Mouse (Mus musculus) stomach, postnatal 0 days (tissue): ENCODE measurements around the gene Speer4d. TPM values are rescaled to one million over a fixed set of nuclear protein-coding genes. Genes with fewer than 3 reads are reported as not detected.
"Not testable (repeated sequence)": the region's sequence is repeated elsewhere in the genome, so short reads cannot be mapped to it uniquely, and the experiment has no call there.

Experiments
- ATAC-seq: fragments of 200-750 bp; cut with Nextera tagmentation; 2 replicates; pipeline ENCODE4 v1.8.0; 2017; ENCODE audit not compliant: low FRiP score, low TSS enrichment
- DNase-seq: peaks from one replicate; pipeline ENCODE4 v3.0.0-alpha.2; 2016; ENCODE audit warnings: low spot score
- H3K27ac ChIP-seq: fragments of 300-500 bp; sonication (generic); replicated peaks from 2 replicates; pipeline ENCODE4 v1.5.1; 2014; ENCODE audit warnings: mild to moderate bottlenecking, control low read depth
- H3K27me3 ChIP-seq: fragments of 300-500 bp; sonication (generic); 2 replicates; pipeline ENCODE4 v1.6.1; 2014; ENCODE audit warnings: low read length; ENCODE audit not compliant: control insufficient read depth, insufficient read depth
- H3K36me3 ChIP-seq: fragments of 300-500 bp; sonication (generic); 2 replicates; pipeline ENCODE4 v1.6.1; 2014; ENCODE audit warnings: low read length, mixed read lengths; ENCODE audit not compliant: control insufficient read depth, insufficient read depth
- H3K4me1 ChIP-seq: fragments of 300-500 bp; sonication (generic); replicated peaks from 2 replicates; pipeline ENCODE4 v1.6.1; 2014; ENCODE audit warnings: antibody characterized with exemption; ENCODE audit not compliant: control insufficient read depth, insufficient read depth
- H3K4me2 ChIP-seq: fragments of 300-500 bp; sonication (generic); replicated peaks from 2 replicates; pipeline ENCODE4 v1.6.1; 2014; ENCODE audit warnings: low read depth, mild to moderate bottlenecking, control low read depth, moderate library complexity
- H3K4me3 ChIP-seq: fragments of 300-500 bp; sonication (generic); 2 replicates; pipeline ENCODE4 v1.5.1; 2014; ENCODE audit warnings: low read depth, low read length, control low read depth
- H3K9ac ChIP-seq: fragments of 300-500 bp; sonication (generic); 2 replicates; pipeline ENCODE4 v1.6.1; 2014; ENCODE audit warnings: mild to moderate bottlenecking, low read length, control low read depth, mixed read lengths
- H3K9me3 ChIP-seq: fragments of 300-500 bp; sonication (generic); 2 replicates; pipeline ENCODE4 v1.6.1; 2016; ENCODE audit warnings: low read length; ENCODE audit not compliant: control insufficient read depth
- CTCF ChIP-seq: IDR thresholded peaks from 2 replicates; pipeline ENCODE4 v1.5.1; 2016; ENCODE audit warnings: antibody characterized with exemption, low read depth, mild to moderate bottlenecking, moderate library complexity
- WGBS: fragments of 180-500 bp; shearing (Covaris S2); extraction: QIAGEN DNeasy Blood & Tissue Kit; methylation state at CpG from one replicate; pipeline ENCODE4 v1.1.7; 2014; 5-methylcytosine and 5-hydroxymethylcytosine counted together
- polyA plus RNA-seq: library from polyadenylated mRNA; unstranded; fragments of >200 nt; fragmentation: Nextera tagmentation; extraction: Ambion mirVana; gene quantifications from 2 replicates; pipeline ENCODE4 v1.2.1, GENCODE M21; 2015

Speer4d gene
- polyA plus RNA-seq, 1 experiment from 2014 or later: not detected

- DNase-seq (peak; percentile 14), ATAC-seq (0 out of 2 replicates have a peak, but pooled peaks have one; percentile 47)
- H3K4me2 ChIP-seq, H3K27ac ChIP-seq, H3K36me3 ChIP-seq, H3K4me3 ChIP-seq, H3K27me3 ChIP-seq, H3K9me3 ChIP-seq, H3K4me1 ChIP-seq, H3K9ac ChIP-seq: not testable (repeated sequence)
- TF ChIP-seq CTCF: peak; percentile 38; the same call in 1 of the 2 replicates
- WGBS: 40% methylated on average over 4 of the region's 4 CpGs
These were observed 18.5 kb upstream of the Speer4d start for GRCm38 (mm10) chr5:15600342-15600741.

DNA sequence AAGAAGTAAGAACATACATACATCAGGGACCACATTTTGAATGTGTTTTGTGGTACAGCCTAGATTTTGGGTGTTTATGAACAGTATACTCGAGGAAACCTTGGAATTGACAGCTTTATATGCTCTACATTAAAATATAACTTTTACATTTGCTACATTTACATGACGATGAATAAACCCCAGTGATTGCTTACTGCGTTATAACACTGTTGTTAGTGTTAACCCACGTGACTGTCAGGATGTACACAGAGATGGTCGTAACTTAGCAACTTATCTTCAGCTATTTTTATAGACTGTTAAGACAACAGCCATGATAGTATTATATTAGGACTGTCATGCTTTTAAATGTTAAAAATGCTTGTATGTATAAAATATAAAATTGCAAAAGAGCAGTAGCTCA, 17.4 kb upstream of the Speer4d start:
- H3K36me3 ChIP-seq, H3K9ac ChIP-seq, H3K4me3 ChIP-seq, H3K27ac ChIP-seq, DNase-seq, H3K4me1 ChIP-seq, H3K4me2 ChIP-seq, H3K27me3 ChIP-seq, H3K9me3 ChIP-seq: not testable (repeated sequence)
- peak; percentile 72 for ATAC-seq
- WGBS: 55% methylated on average over 5 of the region's 5 CpGs

DNA sequence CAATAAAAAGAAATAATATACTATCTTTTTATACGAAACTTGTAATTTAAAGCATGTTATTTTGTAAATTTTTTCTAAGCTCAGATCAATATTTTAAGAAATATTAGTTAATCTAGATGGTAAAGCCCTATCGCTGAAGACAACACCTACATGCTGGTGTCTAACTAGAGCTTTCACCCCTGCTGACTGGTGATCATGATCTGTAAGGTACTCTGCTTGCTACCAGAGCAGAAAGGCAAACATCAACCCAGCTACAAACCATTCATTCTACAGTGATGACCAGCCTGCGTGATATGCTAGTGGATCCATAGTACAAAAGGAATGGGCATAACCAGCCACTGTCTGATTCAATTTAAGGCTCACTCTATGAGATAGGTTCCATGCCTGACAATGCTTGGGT, 16.9 kb upstream of the Speer4d start:
- H3K9me3 ChIP-seq, ATAC-seq, DNase-seq, H3K4me1 ChIP-seq, H3K9ac ChIP-seq, H3K36me3 ChIP-seq, H3K27ac ChIP-seq, H3K4me3 ChIP-seq, H3K27me3 ChIP-seq, H3K4me2 ChIP-seq: not testable (repeated sequence)
- 68% methylated on average over 3 of the region's 3 CpGs for WGBS

DNA sequence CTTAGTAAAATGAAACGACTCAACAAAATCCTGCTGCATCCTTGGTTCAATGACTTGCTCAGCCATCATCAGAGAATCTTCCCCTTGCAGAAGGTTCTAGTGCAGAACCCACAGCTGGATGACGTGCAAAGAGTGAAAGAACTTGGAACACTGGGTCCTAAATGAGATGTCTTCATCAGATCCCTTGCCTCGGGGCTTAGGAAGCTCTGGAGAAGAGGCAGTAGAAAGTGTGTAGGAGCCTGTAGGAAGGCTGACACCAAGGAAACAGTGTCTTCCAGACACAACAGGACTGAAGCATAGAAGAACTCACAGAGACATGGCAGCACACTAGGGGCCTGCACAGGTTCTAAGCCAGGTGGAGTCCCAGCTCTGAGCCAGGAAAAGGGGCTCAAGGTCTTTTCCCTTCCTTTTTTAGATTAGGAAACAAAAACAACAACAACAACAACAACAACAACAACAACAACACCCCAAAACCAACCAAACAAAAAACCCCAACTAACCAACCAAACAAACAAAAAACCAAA, 16.4 kb upstream of the Speer4d start:
- DNase-seq (peak; percentile 16), ATAC-seq (0 out of 2 replicates have a peak, but pooled peaks have one; percentile 48)
- H3K27ac ChIP-seq, H3K27me3 ChIP-seq, H3K4me3 ChIP-seq, H3K36me3 ChIP-seq, H3K4me1 ChIP-seq, H3K9me3 ChIP-seq, H3K4me2 ChIP-seq, H3K9ac ChIP-seq: not testable (repeated sequence)
- 54% methylated on average over 3 of the region's 3 CpGs for WGBS

DNA sequence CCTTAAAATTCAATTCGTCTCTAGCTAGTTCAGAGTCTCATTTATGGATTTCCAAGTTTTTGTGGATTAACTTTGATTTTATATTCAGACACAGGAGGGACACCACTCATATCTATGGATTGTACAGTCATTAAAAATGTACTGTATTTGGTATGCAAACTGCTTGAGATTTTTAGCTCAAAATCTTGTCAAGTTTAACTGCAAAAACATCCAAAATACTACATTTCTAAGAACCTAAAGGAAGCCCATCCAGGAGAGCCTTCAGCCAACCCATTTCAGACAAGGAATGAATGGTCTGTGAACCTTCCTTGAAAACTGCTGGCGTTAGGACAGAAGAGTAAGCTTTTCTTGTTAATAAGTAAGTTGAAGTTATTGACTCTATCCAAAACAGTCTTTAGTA, 15.9 kb upstream of the Speer4d start:
- not testable (repeated sequence) for H3K4me1 ChIP-seq, H3K4me3 ChIP-seq, ATAC-seq, H3K27ac ChIP-seq, DNase-seq, H3K9ac ChIP-seq, H3K36me3 ChIP-seq, H3K27me3 ChIP-seq, H3K4me2 ChIP-seq, H3K9me3 ChIP-seq
- 56% methylated on average over 2 of the region's 2 CpGs for WGBS

DNA sequence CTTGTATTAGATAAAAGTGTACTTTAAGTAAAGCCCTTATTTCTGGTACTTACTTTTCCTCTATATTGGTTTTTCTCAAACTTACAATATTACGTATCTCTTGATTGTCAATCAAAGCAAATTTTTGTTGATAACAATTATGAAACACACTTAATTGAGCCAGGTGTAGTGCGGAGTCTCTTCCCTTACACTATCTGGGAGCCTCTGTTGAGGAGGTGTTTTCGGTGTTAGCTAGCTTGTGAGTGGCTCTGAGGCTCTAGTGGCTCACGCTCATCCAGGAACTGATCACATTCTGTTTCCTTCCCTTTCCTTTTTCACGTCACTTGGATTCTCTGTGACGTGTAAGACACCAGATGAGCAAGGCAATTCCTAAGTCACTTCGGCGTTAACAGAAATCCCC, 15.3 kb upstream of the Speer4d start:
- not testable (repeated sequence) for H3K4me3 ChIP-seq

GRCm38 (mm10) chr5:15606677-15607076, 12.2 kb upstream of the Speer4d start:
- WGBS: 65% methylated on average over 5 of the region's 6 CpGs
- not testable (repeated sequence) for H3K36me3 ChIP-seq, H3K27ac ChIP-seq, H3K4me2 ChIP-seq, H3K4me1 ChIP-seq, H3K9ac ChIP-seq, H3K27me3 ChIP-seq, H3K9me3 ChIP-seq, DNase-seq, H3K4me3 ChIP-seq
- ATAC-seq: peak; percentile 77

More for the DNA sequence above, 15.3 kb upstream of the Speer4d start:
- not testable (repeated sequence) for H3K4me2 ChIP-seq, H3K9me3 ChIP-seq, H3K27ac ChIP-seq, DNase-seq, H3K9ac ChIP-seq, H3K27me3 ChIP-seq, H3K4me1 ChIP-seq, H3K36me3 ChIP-seq, ATAC-seq
- 69% methylated on average over 8 of the region's 8 CpGs for WGBS
